Mouse (Mus musculus): Measurements from ENCODE around the gene Stat1. TPM values are rescaled to one million over a fixed set of nuclear protein-coding genes. Genes with fewer than 3 reads are reported as not detected.

Stat1 gene
- total RNA-seq, 1 experiment, result 14.8 TPM

- peak; percentile 82 for DNase-seq (ENCODE audit: low read depth, low spot score)
- Histone ChIP-seq H3K9me3 (ENCODE audit: control insufficient read depth, insufficient read depth, low read depth, low read length) (no peaks in the 10 kb centered on the region), H3K36me3 (ENCODE audit: control insufficient read depth, insufficient read depth, low read length, poor library complexity, severe bottlenecking) (no peaks in the 10 kb centered on the region), H3K4me1 (ENCODE audit: control insufficient read depth in 2 of 2, insufficient read depth in 2 of 2, low read length in 2 of 2, poor library complexity in 1 of 2) (peaks cover 0 to 4% of the 10 kb centered on the region in 2 experiments; a peak in 1 of 4 replicates), H3K4me3 (ENCODE audit: insufficient read depth in 1 of 2, low read depth in 1 of 2, low read length in 2 of 2, poor library complexity in 1 of 2, severe bottlenecking in 1 of 2) (peak overlapping the region; percentile 56 to 61), H3K27ac (ENCODE audit: insufficient read depth, low read depth, low read length, poor library complexity, severe bottlenecking) (no peak overlapping the region), H3K9ac (ENCODE audit: insufficient read depth, low read depth, low read length, poor library complexity, severe bottlenecking) (peak overlapping the region; percentile 72; the same call in 1 of the 2 replicates)
- in situ Hi-C loops (cut with MboI; ENCODE audit: low sequenced_read_pairs in 2 of 2, unreplicated experiment in 2 of 2), result no loop called here
- TF ChIP-seq HCFC1 (IDR thresholded peaks at IDR 0.05; ENCODE audit: borderline replicate concordance, insufficient read depth, low read length), result peak; percentile 70; the same call in 1 of the 2 replicates
- TF ChIP-seq CHD2 (IDR thresholded peaks at IDR 0.05; ENCODE audit: low read depth, low read length), result 0 out of 2 replicates have a peak, but pooled peaks have one; percentile 46
- no peak for TF ChIP-seq MAFK (IDR thresholded peaks at IDR 0.05; ENCODE audit: insufficient read depth, low read depth, low read length)
- no peak for TF ChIP-seq ZNF384 (IDR thresholded peaks at IDR 0.05; ENCODE audit: low read depth, low read length)
These were observed 5.6 kb upstream of the Stat1 start for GRCm38 (mm10) chr1:52113666-52114069.

GRCm38 (mm10) chr1:52116441-52116840 lies 2.8 kb upstream of the Stat1 start:
- no peak overlapping the region for H3K4me3 ChIP-seq (ENCODE audit: insufficient read depth in 1 of 2, low read depth in 1 of 2, low read length in 2 of 2, poor library complexity in 1 of 2, severe bottlenecking in 1 of 2)
- in situ Hi-C loops (cut with MboI; ENCODE audit: low sequenced_read_pairs in 2 of 2, unreplicated experiment in 2 of 2), result no loop called here
- no peak overlapping the region for H3K27ac ChIP-seq (ENCODE audit: insufficient read depth, low read depth, low read length, poor library complexity, severe bottlenecking)
- H3K4me1 ChIP-seq (ENCODE audit: control insufficient read depth in 2 of 2, insufficient read depth in 2 of 2, low read length in 2 of 2, poor library complexity in 1 of 2), result peaks cover 0 to 4% of the 10 kb centered on the region in 2 experiments; a peak in 1 of 4 replicates
- TF ChIP-seq MAFK (IDR thresholded peaks at IDR 0.05; ENCODE audit: insufficient read depth, low read depth, low read length) (no peak), HCFC1 (IDR thresholded peaks at IDR 0.05; ENCODE audit: borderline replicate concordance, insufficient read depth, low read length) (no peak), ZNF384 (IDR thresholded peaks at IDR 0.05; ENCODE audit: low read depth, low read length) (no peak), CHD2 (IDR thresholded peaks at IDR 0.05; ENCODE audit: low read depth, low read length) (no peak), ZC3H11A (IDR thresholded peaks at IDR 0.05; ENCODE audit: borderline replicate concordance, low read depth, low read length) (no peak)
- H3K9me3 ChIP-seq (ENCODE audit: control insufficient read depth, insufficient read depth, low read depth, low read length), result no peaks in the 10 kb centered on the region
- no peaks in the 10 kb centered on the region for H3K36me3 ChIP-seq (ENCODE audit: control insufficient read depth, insufficient read depth, low read length, poor library complexity, severe bottlenecking)
- DNase-seq (ENCODE audit: low read depth, low spot score), result no peak
- H3K9ac ChIP-seq (ENCODE audit: insufficient read depth, low read depth, low read length, poor library complexity, severe bottlenecking), result no peak overlapping the region

- H3K27ac ChIP-seq (ENCODE audit: insufficient read depth, low read depth, low read length, poor library complexity, severe bottlenecking), result no peak overlapping the region
- peaks cover 0 to 4% of the 10 kb centered on the region in 2 experiments; a peak in 1 of 4 replicates for H3K4me1 ChIP-seq (ENCODE audit: control insufficient read depth in 2 of 2, insufficient read depth in 2 of 2, low read length in 2 of 2, poor library complexity in 1 of 2)
- H3K9me3 ChIP-seq (ENCODE audit: control insufficient read depth, insufficient read depth, low read depth, low read length), result no peaks in the 10 kb centered on the region
- H3K36me3 ChIP-seq (ENCODE audit: control insufficient read depth, insufficient read depth, low read length, poor library complexity, severe bottlenecking), result no peaks in the 10 kb centered on the region
- TF ChIP-seq ZC3H11A (IDR thresholded peaks at IDR 0.05; ENCODE audit: borderline replicate concordance, low read depth, low read length), result no peak
- no peak for TF ChIP-seq HCFC1 (IDR thresholded peaks at IDR 0.05; ENCODE audit: borderline replicate concordance, insufficient read depth, low read length)
- no peak for TF ChIP-seq ZNF384 (IDR thresholded peaks at IDR 0.05; ENCODE audit: low read depth, low read length)
- TF ChIP-seq MAFK (IDR thresholded peaks at IDR 0.05; ENCODE audit: insufficient read depth, low read depth, low read length), result no peak
- TF ChIP-seq CHD2 (IDR thresholded peaks at IDR 0.05; ENCODE audit: low read depth, low read length), result no peak
- in situ Hi-C loops (cut with MboI; ENCODE audit: low sequenced_read_pairs in 2 of 2, unreplicated experiment in 2 of 2), result no loop called here
- no peak overlapping the region for H3K4me3 ChIP-seq (ENCODE audit: insufficient read depth in 1 of 2, low read depth in 1 of 2, low read length in 2 of 2, poor library complexity in 1 of 2, severe bottlenecking in 1 of 2)
- H3K9ac ChIP-seq (ENCODE audit: insufficient read depth, low read depth, low read length, poor library complexity, severe bottlenecking), result no peak overlapping the region
- DNase-seq (ENCODE audit: low read depth, low spot score), result no peak
These were observed 1.5 kb upstream of the Stat1 start for GRCm38 (mm10) chr1:52117777-52118176.

GRCm38 (mm10) chr1:52119691-52120090 lies 451 bp downstream of the Stat1 start:
- TF ChIP-seq ZC3H11A (IDR thresholded peaks at IDR 0.05; ENCODE audit: borderline replicate concordance, low read depth, low read length), result no peak
- no peak for TF ChIP-seq HCFC1 (IDR thresholded peaks at IDR 0.05; ENCODE audit: borderline replicate concordance, insufficient read depth, low read length)
- H3K9ac ChIP-seq (ENCODE audit: insufficient read depth, low read depth, low read length, poor library complexity, severe bottlenecking), result peak overlapping the region; percentile 29
- no peak for DNase-seq (ENCODE audit: low read depth, low spot score)
- no peaks in the 10 kb centered on the region for H3K36me3 ChIP-seq (ENCODE audit: control insufficient read depth, insufficient read depth, low read length, poor library complexity, severe bottlenecking)
- H3K4me1 ChIP-seq (ENCODE audit: control insufficient read depth in 2 of 2, insufficient read depth in 2 of 2, low read length in 2 of 2, poor library complexity in 1 of 2), result 0 out of 4 replicates have a peak, but pooled peaks cover 0 to 4% of the 10 kb centered on the region in 2 experiments
- in situ Hi-C loops (cut with MboI; ENCODE audit: low sequenced_read_pairs in 2 of 2, unreplicated experiment in 2 of 2), result no loop called here
- H3K27ac ChIP-seq (ENCODE audit: insufficient read depth, low read depth, low read length, poor library complexity, severe bottlenecking), result no peak overlapping the region
- H3K4me3 ChIP-seq (ENCODE audit: insufficient read depth in 1 of 2, low read depth in 1 of 2, low read length in 2 of 2, poor library complexity in 1 of 2, severe bottlenecking in 1 of 2), result peak overlapping the region; percentile 69 to 80
- H3K9me3 ChIP-seq (ENCODE audit: control insufficient read depth, insufficient read depth, low read depth, low read length), result no peaks in the 10 kb centered on the region

GRCm38 (mm10) chr1:52120191-52120590 lies 951 bp downstream of the Stat1 start:
- H3K4me1 ChIP-seq (ENCODE audit: control insufficient read depth in 2 of 2, insufficient read depth in 2 of 2, low read length in 2 of 2, poor library complexity in 1 of 2), result 0 out of 4 replicates have a peak, but pooled peaks cover 0 to 4% of the 10 kb centered on the region in 2 experiments
- H3K9ac ChIP-seq (ENCODE audit: insufficient read depth, low read depth, low read length, poor library complexity, severe bottlenecking), result no peak overlapping the region
- TF ChIP-seq CHD2 (IDR thresholded peaks at IDR 0.05; ENCODE audit: low read depth, low read length), result no peak
- no peak for TF ChIP-seq MAFK (IDR thresholded peaks at IDR 0.05; ENCODE audit: insufficient read depth, low read depth, low read length)
- no peak for TF ChIP-seq ZC3H11A (IDR thresholded peaks at IDR 0.05; ENCODE audit: borderline replicate concordance, low read depth, low read length)
- no peak for TF ChIP-seq HCFC1 (IDR thresholded peaks at IDR 0.05; ENCODE audit: borderline replicate concordance, insufficient read depth, low read length)
- no peak for TF ChIP-seq ZNF384 (IDR thresholded peaks at IDR 0.05; ENCODE audit: low read depth, low read length)
- H3K4me3 ChIP-seq (ENCODE audit: insufficient read depth in 1 of 2, low read depth in 1 of 2, low read length in 2 of 2, poor library complexity in 1 of 2, severe bottlenecking in 1 of 2), result peak overlapping the region; percentile 69 to 80; a peak in 3 of 4 replicates
- in situ Hi-C loops (cut with MboI; ENCODE audit: low sequenced_read_pairs in 2 of 2, unreplicated experiment in 2 of 2), result no loop called here
- no peaks in the 10 kb centered on the region for H3K9me3 ChIP-seq (ENCODE audit: control insufficient read depth, insufficient read depth, low read depth, low read length)
- DNase-seq (ENCODE audit: low read depth, low spot score), result no peak
- H3K27ac ChIP-seq (ENCODE audit: insufficient read depth, low read depth, low read length, poor library complexity, severe bottlenecking), result no peak overlapping the region
- H3K36me3 ChIP-seq (ENCODE audit: control insufficient read depth, insufficient read depth, low read length, poor library complexity, severe bottlenecking), result no peaks in the 10 kb centered on the region

All from ES-E14 (cell line).